Mouse (Mus musculus) layer of hippocampus, adult 9-10 months (tissue): ENCODE measurements around the gene Plxna4.

ENCODE experiments used
- DNase-seq: peaks from one replicate; pipeline ENCODE4 v3.0.0; 2022; ENCODE audit warnings: low spot score

The Plxna4 gene

DNA sequence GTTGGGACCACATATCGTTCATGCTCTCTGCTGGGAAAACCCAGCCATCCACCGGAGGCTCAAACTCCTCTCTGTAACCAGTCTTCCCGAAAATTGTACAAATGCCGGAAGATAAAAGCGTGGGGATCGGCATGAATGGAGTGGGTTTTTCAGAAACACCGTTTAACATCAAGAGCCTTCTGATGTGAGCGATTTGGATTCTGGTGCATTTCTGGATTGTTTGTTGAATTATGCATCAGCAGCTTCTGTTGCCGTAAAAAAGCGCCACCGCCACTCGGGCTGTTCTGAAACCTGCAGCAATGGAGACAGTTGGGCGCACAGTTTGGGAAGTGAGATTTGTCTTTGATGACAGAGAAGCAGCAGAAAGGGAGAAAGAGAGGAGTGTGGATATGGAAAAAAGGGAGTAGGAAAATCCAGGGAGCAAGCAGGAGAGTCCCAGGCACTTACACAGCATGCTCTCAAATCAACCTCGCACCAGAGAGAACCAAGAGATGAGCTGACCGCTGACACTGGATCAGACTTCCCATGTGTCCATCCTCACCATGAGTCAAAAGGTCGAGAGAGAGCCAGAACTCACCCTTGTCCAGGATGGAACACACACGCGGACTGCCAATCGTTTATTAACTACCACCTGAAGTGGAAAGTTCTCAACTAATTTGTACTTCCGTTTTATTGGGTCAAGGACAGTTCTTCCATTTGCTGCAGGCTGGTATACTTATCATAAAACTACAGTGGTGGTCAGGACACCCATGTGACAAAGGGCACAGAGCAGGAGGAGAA lies 181.5 kb downstream of the Plxna4 start:
- DNase-seq = no peak

DNA sequence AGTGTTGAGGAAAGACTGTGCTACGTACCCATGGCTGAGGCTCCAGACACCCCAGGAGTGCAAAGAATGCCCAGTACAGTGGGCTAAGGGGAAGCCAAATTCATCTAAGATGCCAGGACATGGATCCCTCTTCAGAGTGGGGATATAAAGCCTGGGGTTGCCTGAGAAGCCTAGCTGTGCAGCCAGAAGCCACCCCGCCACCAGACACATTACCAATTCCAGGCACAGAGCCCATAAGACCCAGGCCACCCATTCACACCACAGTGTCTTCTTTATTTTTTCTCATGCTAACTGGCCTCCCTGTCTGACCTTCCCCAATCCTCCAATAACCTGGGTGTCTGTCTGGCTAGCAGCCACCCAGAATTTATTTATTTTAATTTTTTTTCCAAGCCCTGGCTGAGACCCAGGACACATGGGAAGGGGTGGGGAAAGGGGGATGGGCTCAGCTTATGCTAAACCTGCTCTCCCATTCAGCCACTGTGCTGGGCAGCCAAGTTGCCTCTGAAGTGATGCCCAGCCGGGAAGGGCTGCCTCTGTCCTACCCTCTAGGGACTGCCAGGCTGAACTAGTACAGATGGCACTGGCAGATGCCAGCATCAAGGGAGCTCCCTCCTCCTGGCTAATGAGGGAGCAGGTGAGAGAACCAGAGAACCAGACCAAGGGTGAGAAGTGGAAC lies 185.3 kb downstream of the Plxna4 start:
- no peak for DNase-seq

- no peak for DNase-seq
Observed at GRCm38 (mm10) chr6:32398261-32398660, 189.7 kb downstream of the Plxna4 start.

GRCm38 (mm10) chr6:32397133-32397730 lies 190.8 kb downstream of the Plxna4 start:
- DNase-seq = no peak

GRCm38 (mm10) chr6:32395415-32395814 lies 192.6 kb downstream of the Plxna4 start:
- no peak for DNase-seq

GRCm38 (mm10) chr6:32392262-32392661 lies 195.7 kb downstream of the Plxna4 start:
- no peak for DNase-seq

GRCm38 (mm10) chr6:32388276-32388675 lies 199.7 kb downstream of the Plxna4 start:
- DNase-seq = no peak

DNA sequence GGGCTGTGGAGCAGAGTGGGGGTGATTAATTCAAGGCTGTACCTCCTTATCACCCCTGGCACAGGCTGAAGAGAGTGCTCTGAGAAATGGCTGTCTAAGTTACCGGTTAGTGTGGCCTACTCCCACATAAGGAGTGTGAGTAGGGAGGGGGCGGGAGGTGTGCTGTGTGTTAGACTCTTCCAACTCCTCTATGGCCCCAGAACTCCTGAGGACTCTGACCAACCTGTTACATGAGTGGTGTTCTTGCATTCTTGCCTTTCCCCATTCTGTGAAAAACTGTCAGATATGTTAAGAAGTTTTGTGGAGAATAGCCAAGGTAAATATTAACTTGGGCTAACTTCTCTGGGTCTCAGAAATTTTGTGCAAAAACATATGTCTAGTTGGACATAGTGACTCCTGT lies 201.1 kb downstream of the Plxna4 start:
- no peak for DNase-seq

GRCm38 (mm10) chr6:32384937-32385336 lies 203.1 kb downstream of the Plxna4 start:
- DNase-seq = no peak

DNA sequence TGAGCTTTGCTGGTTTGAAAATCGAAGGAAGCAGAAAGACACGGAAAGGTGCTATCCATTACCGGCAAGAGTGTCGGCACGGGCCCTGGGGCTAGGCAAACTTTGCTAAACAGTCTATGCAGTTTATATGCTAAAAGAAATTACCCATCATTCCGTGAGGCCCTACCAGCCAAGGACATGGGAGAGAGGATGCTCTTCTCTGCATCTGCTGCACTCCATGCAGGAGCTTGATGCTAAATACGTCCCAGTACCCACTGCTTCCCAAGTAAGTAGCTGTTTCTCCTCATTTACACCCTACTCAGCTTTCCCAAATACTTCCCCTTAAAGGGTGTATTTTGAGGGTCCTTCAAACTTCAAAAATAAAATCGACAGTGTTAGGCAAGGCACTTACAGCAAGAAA lies 203.6 kb downstream of the Plxna4 start:
- DNase-seq = no peak

DNA sequence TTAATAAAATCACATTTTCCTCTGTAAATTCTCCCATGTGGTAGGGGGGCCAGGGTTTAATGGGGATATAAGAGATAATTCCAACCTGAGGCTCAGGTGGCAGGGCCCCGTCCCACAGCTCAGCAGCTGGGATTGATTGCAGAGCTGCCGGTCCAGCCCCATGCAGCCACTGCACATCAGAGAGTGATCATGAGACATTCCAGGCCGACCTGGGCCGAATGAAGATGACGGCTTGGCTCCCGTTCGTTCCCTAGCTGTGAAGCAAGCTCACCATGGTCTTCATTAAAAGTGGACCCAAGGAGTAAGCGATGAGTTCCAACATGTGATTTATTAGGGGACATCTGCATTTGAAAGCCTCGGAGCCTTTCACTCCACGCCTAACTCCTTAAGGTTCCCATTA lies 206.5 kb downstream of the Plxna4 start:
- DNase-seq = no peak

DNA sequence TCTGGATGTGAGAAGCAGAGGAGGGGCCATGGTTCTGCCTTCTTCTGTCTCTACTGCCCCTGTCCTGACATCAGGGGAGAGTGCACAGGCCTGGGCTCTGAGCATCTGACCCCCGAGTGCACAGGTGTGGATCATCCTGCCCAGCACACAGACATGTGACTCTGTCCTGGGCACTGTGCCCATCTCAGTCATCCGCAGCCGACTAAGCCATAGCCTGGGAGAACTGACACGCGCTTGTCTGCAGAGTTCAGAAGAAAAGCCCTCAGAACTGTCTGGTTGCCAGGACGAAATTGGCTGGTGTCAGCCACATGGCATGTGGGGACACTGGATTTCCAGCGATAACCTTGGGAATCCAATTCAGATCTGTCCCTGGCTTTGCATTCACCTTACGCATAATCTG lies 210.8 kb downstream of the Plxna4 start:
- DNase-seq = no peak

DNA sequence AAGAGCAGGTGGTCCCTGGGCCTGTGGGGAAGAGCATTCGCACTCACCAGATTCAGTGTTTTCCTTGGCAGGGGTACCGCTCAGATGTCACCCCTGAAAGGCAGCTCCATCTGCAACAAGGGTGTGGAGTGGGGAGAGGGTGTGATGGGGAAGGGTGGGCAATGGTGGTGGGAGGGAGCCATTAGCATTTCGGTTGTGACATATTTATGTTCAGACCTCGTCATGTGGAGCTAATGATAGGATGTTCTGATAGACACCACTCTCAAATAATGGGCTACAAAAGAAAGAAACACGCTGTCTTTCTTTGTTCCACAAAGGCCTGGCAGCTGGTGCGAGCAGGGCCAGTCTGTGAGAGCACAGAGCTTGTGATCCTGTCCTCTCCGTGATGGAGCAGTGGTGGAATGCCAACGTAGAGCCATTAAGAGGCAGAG lies 214.0 kb downstream of the Plxna4 start:
- DNase-seq = no peak

DNA sequence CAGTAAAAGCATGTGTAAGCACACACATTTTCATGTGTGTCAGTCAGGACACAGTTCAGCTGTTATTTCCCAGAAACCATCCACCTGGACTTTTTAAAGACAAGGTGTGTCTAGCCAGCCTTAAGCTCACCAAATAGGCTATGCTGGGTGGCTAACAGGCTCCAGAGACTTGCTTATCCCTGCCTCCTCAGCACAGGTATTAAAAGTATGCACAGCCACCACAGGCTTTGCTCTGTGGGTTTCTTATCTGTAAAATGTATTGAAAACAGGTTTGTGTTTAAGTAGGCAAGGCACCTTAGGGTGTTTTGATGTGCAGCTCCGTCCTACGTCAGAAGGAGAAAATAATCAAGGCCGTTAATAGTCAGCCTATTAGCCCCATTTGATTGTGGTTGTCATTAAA lies 218.9 kb downstream of the Plxna4 start:
- DNase-seq = no peak

- no peak for DNase-seq
Observed at GRCm38 (mm10) chr6:32368408-32368807, 219.6 kb downstream of the Plxna4 start.

- no peak for DNase-seq
Observed at GRCm38 (mm10) chr6:32364933-32365332, 223.1 kb downstream of the Plxna4 start.

- no peak for DNase-seq
Observed at GRCm38 (mm10) chr6:32363489-32364068, 224.4 kb downstream of the Plxna4 start.

GRCm38 (mm10) chr6:32362421-32362820 lies 225.6 kb downstream of the Plxna4 start:
- no peak for DNase-seq

DNA sequence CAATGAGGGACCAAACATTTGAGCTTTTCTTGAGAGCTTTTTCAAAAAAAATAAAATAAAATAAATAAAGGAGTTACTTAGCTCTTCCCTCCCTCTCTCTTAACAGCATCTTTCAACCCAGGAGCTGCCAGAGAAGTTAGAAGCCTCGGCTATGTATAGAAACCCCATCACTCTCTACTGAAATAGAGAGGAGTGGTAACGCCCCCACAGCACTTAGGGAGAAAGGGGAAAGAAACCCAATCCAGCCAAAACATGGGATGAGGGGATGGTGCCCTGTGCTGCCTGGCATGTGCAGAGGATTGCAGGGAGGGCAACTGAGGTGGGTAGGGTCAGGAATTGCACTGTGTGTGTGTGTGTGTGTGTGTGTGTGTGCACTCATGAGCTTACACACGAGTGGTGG lies 228.3 kb downstream of the Plxna4 start:
- no peak for DNase-seq

DNA sequence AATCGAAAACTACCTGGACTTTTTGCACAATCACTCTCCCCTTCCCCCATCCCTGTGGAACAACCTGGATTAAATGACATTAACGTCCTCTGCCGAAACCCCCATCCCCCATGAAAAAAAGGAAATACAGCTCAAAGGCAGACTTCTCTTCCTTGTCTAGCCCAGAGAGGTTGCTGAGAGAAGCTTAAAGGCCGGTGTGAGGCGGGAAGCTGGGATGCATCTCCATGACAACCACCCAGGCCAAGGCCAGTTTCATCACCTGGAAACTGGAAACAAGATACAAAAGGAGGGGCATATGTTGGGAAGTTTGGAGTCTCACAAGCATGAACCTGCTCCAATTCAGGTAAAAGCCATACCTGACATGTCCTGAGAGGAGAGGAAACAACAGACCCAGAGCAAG lies 230.5 kb downstream of the Plxna4 start:
- no peak for DNase-seq

GRCm38 (mm10) chr6:32355559-32355958 lies 232.4 kb downstream of the Plxna4 start:
- no peak for DNase-seq

DNA sequence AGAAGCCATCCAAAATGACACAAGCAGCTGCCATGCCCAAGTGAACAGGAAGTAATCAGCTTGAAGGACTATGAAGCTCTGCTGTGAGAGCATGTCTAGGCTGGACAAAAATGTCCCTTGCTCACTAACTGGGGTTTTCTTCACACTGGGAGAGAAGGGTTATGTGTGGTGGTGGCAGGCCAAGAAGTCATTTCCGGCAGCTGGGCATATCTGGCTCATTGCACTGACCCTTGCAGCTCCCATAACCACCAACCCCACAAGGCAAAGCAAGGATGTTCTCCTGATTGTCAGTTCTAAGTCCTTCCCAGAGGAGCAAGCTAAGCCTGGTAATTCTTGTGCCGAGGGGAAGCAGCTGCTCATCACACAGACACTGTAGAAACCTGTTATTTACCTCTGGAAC lies 239.0 kb downstream of the Plxna4 start:
- DNase-seq = no peak

DNA sequence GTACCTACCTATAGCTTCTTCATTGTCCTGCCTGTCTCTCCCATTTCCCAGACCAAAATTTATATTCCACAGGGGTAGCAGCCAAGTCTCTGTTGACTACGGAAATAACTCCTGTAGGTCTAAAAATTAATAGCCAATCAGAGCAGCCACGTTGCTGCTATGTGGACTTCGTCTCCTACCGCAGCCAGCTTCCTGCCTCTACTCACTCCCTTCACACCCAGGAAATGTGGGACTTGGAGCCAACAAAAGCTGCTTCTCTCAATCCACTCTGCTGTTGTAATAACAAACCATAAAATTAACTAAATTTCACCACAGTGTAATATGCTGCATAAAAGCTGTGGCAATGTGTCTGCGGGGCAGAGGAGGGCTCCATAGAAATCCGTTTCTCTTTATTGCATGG lies 239.9 kb downstream of the Plxna4 start:
- DNase-seq = no peak
